Mouse (Mus musculus) adrenal gland (tissue): Measurements from ENCODE around the gene Basp1.

ENCODE experiments used
- intact Hi-C: fragments of 180-260 bp; cut with DNase I; formaldehyde crosslinking; loops from one replicate; pipeline ENCODE4 v1.15.1; 2025

The Basp1 gene

DNA sequence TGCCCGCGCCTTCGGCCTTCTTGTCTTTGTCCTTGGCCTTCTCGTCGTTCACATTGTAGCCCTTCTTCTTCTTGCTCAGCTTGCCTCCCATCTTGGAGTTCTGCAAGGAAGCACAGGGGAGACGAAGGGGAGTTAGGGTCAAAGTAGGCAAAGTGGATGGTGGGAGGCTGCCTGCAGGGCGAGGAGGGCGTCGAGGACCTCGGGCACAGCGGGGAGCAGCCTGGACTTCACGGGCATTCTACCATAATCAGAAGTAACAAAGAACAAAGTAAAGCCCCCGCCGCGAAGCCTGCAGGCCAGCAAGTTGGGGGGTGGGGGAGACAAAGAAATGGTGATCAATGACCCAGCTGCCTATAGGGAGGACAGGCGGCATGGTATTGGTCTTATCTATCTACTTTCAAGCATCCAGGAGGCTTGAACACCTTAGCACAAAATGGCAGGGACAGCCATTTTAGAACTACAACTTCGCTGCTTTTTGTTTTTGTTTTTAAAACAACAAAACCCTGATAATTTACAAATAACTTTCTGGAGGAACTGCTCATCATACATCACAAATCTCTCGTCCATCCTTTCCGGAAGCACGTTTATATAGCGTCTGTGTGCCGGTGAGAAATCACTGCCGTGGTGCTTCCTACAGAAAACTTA, 48.6 kb downstream of the Basp1 start:
- intact Hi-C loops = no loop called here

DNA sequence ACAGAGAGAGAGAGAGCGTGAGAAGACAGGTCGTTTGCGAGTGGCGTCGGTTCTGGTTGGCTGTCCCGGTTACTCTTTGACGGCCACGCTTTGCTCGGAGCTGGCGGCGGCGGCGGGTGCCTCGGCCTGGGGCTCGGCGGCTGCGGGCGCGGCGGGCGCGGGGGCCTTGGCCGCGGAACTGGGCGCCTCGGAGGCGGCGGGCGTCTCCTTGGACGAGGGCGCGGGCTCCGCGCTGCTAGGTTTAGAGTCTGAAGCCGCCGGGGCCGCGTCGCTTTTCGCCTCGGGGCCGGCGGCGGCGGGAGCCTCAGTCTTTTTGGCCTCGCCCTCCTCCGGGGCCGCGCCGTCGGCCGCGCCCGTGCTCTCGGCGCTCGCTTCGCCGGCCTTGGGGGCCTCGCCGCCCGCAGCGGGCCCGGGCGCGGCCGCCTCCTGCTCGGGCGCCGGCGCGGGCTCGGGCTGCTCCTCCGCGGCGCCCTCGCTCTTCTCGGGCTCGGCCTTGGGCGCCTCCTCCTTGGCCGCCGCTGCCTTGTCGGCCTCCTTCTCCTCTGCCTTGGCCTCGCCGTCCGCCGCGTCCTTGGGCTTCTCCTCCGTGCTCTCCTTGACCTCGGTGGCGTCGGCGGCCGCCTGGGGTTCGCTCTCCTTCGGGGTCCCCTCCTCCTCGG, 49.3 kb downstream of the Basp1 start:
- intact Hi-C loops = no loop called here

DNA sequence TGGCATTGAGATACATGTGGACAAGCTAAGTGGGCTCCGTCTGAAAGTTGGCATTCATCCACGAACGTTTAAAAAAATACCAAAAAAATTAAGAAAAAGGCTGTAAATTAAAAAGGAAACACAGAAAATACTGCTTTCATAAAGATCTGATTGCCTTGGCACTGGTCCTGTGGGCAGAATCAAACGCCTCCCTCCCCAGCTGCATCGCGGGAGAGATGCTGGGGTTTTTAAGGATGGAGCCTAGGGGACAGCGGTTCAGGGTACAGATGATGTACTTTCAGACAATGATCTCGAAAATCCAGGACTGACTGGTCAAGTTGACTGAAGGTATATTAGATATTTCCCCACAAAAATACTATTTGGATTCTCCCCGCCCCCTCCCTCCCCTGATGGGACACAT, 49.9 kb downstream of the Basp1 start:
- intact Hi-C loops = no loop called here

DNA sequence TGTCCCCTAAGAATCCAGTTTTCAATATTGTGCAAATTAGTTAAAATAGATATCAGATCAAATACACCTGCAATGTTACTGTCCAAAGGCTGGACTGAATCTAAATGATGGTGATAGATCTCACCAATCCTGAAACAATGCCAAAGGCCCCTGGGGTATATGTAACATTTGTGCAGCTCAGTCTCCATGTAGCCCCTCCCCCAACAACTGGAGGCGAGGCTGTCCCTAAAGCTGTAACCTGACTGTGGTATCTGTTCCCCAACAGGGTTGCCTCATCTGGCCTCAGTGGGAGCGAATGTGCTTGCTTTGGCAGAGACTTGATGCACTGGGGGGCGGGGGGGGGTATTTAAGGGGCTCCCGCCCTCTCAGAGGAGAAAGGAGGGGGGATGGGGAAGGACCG, 52.7 kb downstream of the Basp1 start:
- intact Hi-C loops = no loop called here

DNA sequence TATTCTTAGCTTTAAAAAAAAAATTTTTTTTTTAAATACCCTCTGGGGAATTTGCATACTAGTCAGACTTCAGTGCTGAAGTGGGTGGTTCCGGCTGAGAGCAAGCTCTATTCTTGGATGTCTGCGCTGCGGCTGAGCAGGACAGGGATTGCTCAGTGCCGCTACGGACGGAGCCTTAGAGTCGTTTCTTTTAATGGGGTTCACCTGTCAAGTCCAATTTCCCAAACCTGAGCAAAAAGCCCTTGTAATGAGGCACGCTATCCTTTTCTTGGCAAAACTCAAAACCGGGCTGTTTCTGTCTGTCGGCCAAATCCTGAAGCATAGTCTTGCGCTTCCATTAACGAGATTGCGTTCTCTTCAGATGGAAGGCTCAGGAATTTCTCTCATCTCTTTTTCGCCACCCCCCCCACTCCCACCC, 54.9 kb downstream of the Basp1 start:
- intact Hi-C loops = no loop called here

DNA sequence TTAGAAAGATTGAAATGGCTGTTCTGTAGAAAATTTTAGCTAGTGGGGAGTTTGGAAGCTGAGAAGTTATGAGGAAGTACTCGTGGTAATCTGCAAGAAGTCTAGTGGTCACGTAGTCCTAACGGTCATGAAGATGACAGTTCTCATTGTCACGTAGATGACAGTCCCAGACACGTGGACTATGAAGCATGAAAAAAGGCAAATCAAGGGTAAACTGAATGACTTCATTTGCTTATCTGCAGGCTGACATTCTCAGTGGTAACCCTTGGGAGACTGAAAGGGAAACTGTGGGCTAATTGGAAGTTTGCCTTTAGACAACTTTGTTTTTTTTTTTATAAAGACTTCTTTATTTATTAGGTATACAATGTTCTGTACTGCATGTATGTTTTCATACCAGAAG, 58.2 kb downstream of the Basp1 start:
- intact Hi-C loops = no loop called here

DNA sequence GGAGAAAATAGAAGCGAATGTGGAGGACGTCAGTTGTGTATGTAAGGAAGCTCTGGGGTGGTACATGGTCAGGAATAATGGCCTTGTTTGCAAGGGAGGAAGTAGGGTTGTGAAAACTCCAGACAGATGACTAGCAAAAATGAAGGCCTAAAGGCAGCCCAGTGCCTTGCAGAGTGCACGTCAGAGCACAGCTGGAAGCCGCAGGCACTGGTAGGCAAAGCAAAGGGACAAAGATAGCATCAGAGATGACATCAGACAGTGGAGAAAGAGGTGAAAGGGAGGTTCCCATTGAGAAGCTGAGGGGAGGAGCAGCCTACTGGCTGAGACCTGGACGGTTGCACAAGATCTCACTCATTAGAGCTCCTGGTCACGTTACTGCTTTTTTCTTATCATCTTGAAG, 58.8 kb downstream of the Basp1 start:
- intact Hi-C loops = no loop called here

DNA sequence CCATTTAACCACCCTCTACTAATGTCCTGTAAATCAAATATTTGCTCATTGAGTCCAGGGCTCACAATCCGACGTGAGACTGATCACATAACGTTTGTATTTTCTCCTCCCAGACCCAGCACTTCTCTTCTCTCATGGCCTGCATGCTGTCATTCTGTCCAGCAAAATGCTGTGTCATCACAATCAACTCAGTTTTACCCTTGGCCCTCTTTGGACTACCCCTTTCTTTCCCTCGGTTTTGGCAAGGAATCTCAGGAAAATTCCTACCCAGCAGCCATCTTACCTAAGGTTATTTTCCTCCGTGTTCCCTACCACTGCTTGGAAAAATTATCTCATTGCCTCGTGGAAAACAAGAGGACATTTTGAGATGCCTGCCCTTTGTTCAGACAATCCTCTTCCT, 60.1 kb downstream of the Basp1 start:
- intact Hi-C loops = no loop called here

DNA sequence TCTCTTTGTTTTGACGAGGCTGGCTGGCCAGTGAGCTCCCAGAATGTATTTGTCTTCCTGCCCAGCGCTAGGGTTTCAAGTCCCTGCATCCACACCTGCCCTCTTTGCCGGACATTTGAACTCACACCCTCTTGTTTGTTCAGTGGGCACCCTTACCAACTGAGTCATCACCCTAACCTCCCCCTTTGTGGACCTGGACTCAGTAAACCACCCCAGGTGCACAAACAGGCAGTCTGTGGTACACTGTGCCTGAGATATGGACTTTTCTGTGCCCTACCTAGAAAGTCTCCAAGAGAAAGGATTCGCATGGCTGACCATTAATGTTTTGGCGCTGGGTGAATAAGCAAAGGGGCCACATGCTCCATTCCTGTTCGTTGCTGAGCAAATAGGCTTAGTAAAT, 70.3 kb downstream of the Basp1 start:
- intact Hi-C loops = no loop called here

DNA sequence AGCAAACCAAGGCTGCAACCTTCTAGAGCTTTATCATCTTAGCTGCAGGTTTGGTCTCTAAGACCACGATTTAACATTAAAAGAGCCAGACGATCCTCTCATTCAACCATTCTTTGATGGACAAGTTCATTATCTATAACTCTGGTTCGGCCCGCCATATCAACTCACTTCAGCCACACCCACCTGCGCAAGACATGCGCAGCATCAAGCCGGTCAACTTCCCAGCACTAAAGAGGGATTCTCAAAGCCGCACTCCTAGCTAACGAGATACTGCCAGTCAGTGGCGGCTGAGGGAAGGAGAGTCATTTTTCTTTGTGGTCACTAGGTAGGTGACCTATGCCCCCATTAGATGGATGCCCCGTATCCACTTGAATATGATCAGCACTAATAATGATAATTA, 78.3 kb downstream of the Basp1 start:
- intact Hi-C loops = no loop called here

DNA sequence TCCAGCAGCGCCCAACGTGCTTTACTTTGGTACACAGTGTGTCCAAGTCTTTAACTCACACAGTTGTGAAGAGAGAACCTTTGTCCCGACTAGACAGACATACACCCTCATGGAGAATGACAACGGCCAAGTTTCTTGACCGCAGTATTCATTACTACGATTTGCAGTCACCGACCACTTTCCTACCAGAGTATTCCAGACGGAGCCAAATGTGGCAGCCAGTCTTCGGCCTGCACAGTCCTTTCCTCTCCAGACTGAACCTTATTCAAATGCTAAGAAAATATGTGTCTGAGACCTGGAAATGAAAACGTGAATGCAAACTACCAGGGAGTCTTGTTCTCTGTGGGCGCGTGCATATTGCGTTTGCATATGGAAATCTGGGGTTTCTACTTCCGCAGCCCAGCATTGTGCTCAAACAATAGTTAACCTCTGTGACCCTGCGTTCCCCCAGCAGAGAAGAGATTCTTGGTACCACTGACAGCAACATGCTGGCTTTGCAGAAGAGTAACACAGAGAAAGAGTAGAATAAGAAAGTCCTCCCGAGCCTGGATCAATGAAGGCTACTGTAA, 81.6 kb downstream of the Basp1 start:
- intact Hi-C loops = no loop called here

DNA sequence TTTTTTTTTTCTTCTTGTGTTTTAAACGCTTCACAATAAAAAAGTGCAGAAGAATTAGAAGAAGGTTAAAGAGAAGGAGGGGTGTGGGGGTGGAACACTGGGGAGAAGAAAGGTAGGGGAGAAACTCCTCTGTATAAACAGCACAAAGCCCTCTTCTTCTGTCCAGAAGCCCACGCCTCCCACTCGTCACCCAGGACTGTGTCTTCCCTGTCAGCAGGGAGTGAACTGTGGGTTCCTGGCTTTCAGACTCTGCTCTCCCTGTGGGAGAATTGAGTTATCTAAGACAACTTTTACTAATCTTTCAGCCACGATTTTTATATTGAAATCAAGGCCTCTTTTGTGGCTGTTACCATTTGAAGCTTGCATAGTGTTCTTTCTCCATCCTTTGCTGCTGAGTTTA, 82.6 kb downstream of the Basp1 start:
- intact Hi-C loops = no loop called here

DNA sequence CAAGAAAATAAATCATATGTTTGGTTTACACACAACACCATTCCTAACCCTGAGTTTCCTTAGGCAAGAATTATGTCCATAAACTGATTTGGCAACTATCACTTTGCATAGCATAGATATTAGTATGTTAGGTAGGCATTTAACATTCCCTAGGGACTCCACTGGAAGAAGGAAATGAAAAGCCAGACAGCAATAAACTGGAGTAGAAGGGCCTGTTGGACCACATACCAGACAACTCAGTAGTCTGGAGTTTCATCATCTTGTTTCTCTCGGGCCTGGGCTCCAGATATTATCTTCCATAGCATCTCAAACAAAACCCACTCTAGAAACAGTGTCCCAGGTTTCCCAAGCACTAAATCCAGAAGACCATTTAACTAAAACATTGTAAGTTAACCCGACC, 91.0 kb downstream of the Basp1 start:
- intact Hi-C loops = no loop called here

DNA sequence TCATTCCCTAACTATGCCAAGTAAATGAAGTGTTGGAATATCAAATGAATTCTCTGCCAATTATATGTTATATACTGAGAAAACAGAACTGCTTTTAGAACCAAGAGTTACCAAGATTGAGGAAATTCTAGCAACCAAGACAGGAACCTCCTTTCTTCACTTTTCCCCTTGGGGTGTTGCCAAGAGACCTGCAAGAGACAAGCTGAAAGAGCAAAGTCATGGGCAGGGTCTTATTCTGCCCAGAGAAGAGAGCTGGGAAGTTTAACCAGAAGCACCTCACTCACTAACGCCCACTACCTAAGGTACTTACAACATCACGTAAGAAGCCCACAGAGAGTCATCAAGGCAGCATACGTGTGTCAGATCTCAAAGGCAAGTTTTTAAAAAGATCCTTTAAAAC, 91.5 kb downstream of the Basp1 start:
- intact Hi-C loops = no loop called here

DNA sequence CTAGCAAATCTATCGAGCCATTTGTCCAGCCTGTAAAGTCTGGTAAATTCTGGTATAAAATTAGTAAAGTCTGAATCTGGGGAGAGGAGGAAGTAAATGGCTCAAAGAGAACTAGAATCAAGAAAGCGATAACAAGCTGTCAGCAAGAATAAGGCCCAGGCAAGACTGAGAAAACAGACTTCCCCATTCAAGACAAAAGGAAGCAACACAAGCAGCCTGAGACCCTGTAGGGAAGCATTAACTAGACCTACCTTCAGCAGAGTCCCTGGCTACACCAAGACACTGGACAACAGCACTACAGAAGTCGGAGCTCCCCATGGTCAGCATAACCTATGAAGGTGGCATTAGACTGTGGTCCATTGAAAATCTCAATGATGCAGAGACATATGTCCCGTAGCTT, 91.9 kb downstream of the Basp1 start:
- intact Hi-C loops = no loop called here

DNA sequence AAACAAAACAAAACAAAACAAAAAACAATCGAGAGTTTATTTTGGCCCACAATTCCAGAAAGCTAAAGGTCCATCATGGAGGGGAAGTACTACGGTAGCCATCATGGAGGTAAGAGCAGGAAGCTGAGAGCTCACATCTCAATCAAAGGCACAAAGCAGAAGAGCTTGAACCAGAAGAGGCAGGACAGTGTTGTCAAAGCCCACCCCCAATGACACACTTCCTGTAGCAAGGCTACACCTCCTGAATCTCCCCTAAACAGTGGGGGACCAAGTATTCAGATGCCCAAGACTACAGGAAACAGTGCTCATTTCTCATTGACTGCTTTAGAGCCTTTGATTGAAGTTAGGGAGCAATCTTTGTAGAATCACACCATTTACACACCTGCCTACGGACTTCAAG, 99.1 kb downstream of the Basp1 start:
- intact Hi-C loops = no loop called here
